In the genomic region with DNA sequence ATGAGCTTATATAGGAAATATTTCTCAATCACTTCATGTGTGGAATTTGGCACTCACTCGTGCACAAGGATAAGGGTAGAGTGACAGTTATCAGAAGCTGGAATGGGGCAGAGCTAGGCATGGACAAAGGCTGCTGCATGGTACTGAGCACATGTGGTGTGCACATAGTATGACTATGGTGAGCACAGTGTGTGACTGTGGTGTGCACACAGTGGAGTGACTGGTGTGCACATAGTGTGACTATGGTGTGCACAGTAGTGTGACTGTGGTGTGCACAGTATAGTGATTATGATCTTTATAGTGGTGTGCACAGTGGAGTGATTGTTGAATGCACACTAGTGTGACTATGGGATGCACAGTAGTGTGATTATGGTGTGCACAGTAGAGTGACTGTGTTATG, we compare ENCODE assay signal across 23 mouse cellular contexts. TPM values are rescaled to one million over a fixed set of nuclear protein-coding genes. Genes with fewer than 3 reads are reported as not detected.
A peak's percentile ranks its signal among the peaks of the same experiment; 100 is the strongest.
DNase-seq lines count a peak whose midpoint lies in the region; ATAC-seq lines count a peak whose summit lies in the region.
"Had no signal": no experiment of that assay in that cellular context is flagged by ENCODE, and none has a peak within 500 bp of the region (broad histone marks: within the 10 kb centered on the region; RNA-seq: fewer than 3 reads in every experiment).

No protein-coding gene starts in this region.

- H3K4me1 ChIP-seq in heart, embryonic 10.5 days: no peaks in the 10 kb centered on the region
- no peaks in the 10 kb centered on the region for H3K4me1 ChIP-seq in kidney, embryonic 15.5 days
- H3K4me1 ChIP-seq in midbrain, embryonic 16.5 days (ENCODE audit: control insufficient read depth, insufficient read depth, low read length): peaks cover 3% of the 10 kb centered on the region; the same call in 1 of the 2 replicates
- H3K4me1 ChIP-seq in midbrain, embryonic 11.5 days (ENCODE audit: control insufficient read depth, insufficient read depth, low read length): no peaks in the 10 kb centered on the region
- H3K4me1 ChIP-seq: forebrain, embryonic 12.5 days; liver, embryonic 13.5 days had no signal

- 0 out of 2 replicates have a peak, but pooled peaks have one; percentile 18 for ATAC-seq in kidney, embryonic 15.5 days (replicated peaks; ENCODE audit: low FRiP score)
- 0 out of 2 replicates have a peak, but pooled peaks have one; percentile 40 for ATAC-seq in midbrain, embryonic 16.5 days
- ATAC-seq in midbrain, embryonic 11.5 days (ENCODE audit: low FRiP score): no peak

- DNase-seq in heart, embryonic 10.5 days (ENCODE audit: low spot score): peak; percentile 1
- DNase-seq in heart, adult 8-10 months (ENCODE audit: low spot score): no peak
- DNase-seq in kidney, adult 18-20 months: no peak
- no peak for DNase-seq in midbrain, embryonic 11.5 days (ENCODE audit: low spot score, missing footprints)
- no peak for DNase-seq in left cerebral cortex, postnatal 4 days
- DNase-seq: adrenal gland, adult 2 months; cerebellum, adult 11 months; cerebellum, adult 9-11 months; gastrocnemius, postnatal 14 days; heart, adult 18-20 months; kidney, adult 9 months; layer of hippocampus, adult 9-11 months; liver, embryonic 13.5 days; lung, embryonic 14.5 days; lung, postnatal 36 days; thymus, adult 2 months; thymus, postnatal 4 days had no signal

- H3K9me3 ChIP-seq in heart, embryonic 10.5 days: no peaks in the 10 kb centered on the region
- no peaks in the 10 kb centered on the region for H3K9me3 ChIP-seq in kidney, embryonic 15.5 days (replicated peaks)
- no peaks in the 10 kb centered on the region for H3K9me3 ChIP-seq in midbrain, embryonic 16.5 days (replicated peaks; ENCODE audit: control insufficient read depth, low read length, poor library complexity, severe bottlenecking)
- no peaks in the 10 kb centered on the region for H3K9me3 ChIP-seq in midbrain, embryonic 11.5 days (ENCODE audit: control insufficient read depth, low read length)
- H3K9me3 ChIP-seq: forebrain, embryonic 12.5 days; heart, embryonic 15.5 days; liver, embryonic 13.5 days had no signal

- H3K4me2 ChIP-seq in kidney, embryonic 15.5 days: no peak overlapping the region
- H3K4me2 ChIP-seq in midbrain, embryonic 16.5 days (ENCODE audit: low read length): no peak overlapping the region
- no peak overlapping the region for H3K4me2 ChIP-seq in midbrain, embryonic 11.5 days
- H3K4me2 ChIP-seq: forebrain, embryonic 12.5 days; heart, embryonic 15.5 days; liver, embryonic 13.5 days; lung, embryonic 14.5 days had no signal

- H3K9ac ChIP-seq in kidney, embryonic 15.5 days: no peak overlapping the region
- no peak overlapping the region for H3K9ac ChIP-seq in midbrain, embryonic 16.5 days (ENCODE audit: low read depth, low read length)
- no peak overlapping the region for H3K9ac ChIP-seq in midbrain, embryonic 11.5 days (ENCODE audit: low read length)
- H3K9ac ChIP-seq: forebrain, embryonic 12.5 days; heart, embryonic 15.5 days; liver, embryonic 13.5 days; lung, embryonic 14.5 days had no signal

- intact Hi-C loops in left cerebral cortex, postnatal 4 days (cut with DNase I): loop anchor here (10.0 kb wide), 1 partner anchor 969 kb away; no protein-coding TSS in a partner anchor

- no peak overlapping the region for H3K27ac ChIP-seq in heart, embryonic 10.5 days
- no peak overlapping the region for H3K27ac ChIP-seq in kidney, embryonic 15.5 days
- no peak overlapping the region for H3K27ac ChIP-seq in midbrain, embryonic 16.5 days (ENCODE audit: low read length)
- no peak overlapping the region for H3K27ac ChIP-seq in midbrain, embryonic 11.5 days (ENCODE audit: low read depth, low read length)
- H3K27ac ChIP-seq: forebrain, embryonic 12.5 days; heart, embryonic 15.5 days; liver, embryonic 13.5 days had no signal

- H3K4me3 ChIP-seq in heart, embryonic 10.5 days: no peak overlapping the region
- no peak overlapping the region for H3K4me3 ChIP-seq in kidney, embryonic 15.5 days (replicated peaks)
- no peak overlapping the region for H3K4me3 ChIP-seq in midbrain, embryonic 16.5 days (ENCODE audit: low read depth, low read length)
- H3K4me3 ChIP-seq in midbrain, embryonic 11.5 days (ENCODE audit: low read depth, low read length): no peak overlapping the region
- H3K4me3 ChIP-seq: forebrain, embryonic 12.5 days; heart, embryonic 15.5 days; liver, embryonic 13.5 days had no signal

- 52% methylated on average over 1 of the region's 1 CpGs for WGBS in heart, embryonic 10.5 days
- WGBS in kidney, embryonic 15.5 days: 84% methylated on average over 1 of the region's 1 CpGs
- WGBS in midbrain, embryonic 16.5 days: 83% methylated on average over 1 of the region's 1 CpGs
- WGBS in midbrain, embryonic 11.5 days: 82% methylated on average over 1 of the region's 1 CpGs

- H3K27me3 ChIP-seq in heart, embryonic 10.5 days (ENCODE audit: insufficient read depth, poor library complexity, severe bottlenecking): no peaks in the 10 kb centered on the region
- 0 out of 2 replicates have a peak, but pooled peaks cover 5% of the 10 kb centered on the region for H3K27me3 ChIP-seq in kidney, embryonic 15.5 days
- H3K27me3 ChIP-seq in midbrain, embryonic 16.5 days (ENCODE audit: control insufficient read depth, insufficient read depth, low read depth, low read length): no peaks in the 10 kb centered on the region
- H3K27me3 ChIP-seq in midbrain, embryonic 11.5 days (ENCODE audit: control insufficient read depth, insufficient read depth, low read length): no peaks in the 10 kb centered on the region
- H3K27me3 ChIP-seq: heart, embryonic 15.5 days; liver, embryonic 13.5 days had no signal

- no peaks in the 10 kb centered on the region for H3K36me3 ChIP-seq in heart, embryonic 10.5 days
- no peaks in the 10 kb centered on the region for H3K36me3 ChIP-seq in kidney, embryonic 15.5 days
- H3K36me3 ChIP-seq in midbrain, embryonic 16.5 days (ENCODE audit: control insufficient read depth, insufficient read depth, low read length): no peaks in the 10 kb centered on the region
- no peaks in the 10 kb centered on the region for H3K36me3 ChIP-seq in midbrain, embryonic 11.5 days (ENCODE audit: control insufficient read depth, insufficient read depth, low read length)
- H3K36me3 ChIP-seq: forebrain, embryonic 12.5 days; heart, embryonic 15.5 days; liver, embryonic 13.5 days had no signal

RNA-seq across cellular contexts. Expression of gene Tnfsf13b, which starts 39.5 kb away (rescaled TPM):
- polyA plus RNA-seq in heart, embryonic 10.5 days (2016; fragmentation: Nextera tagmentation; extraction: Ambion mirVana): 0.10 TPM in 1 of 2 replicates, not detected in the other
- 1 to 10 TPM; 5.1 to 7.8 (median 5.7) TPM for total RNA-seq in heart, adult 8-10 months (2022)
- polyA plus RNA-seq in kidney, embryonic 15.5 days (2015; fragmentation: Nextera tagmentation; extraction: Ambion mirVana): 6.1 and 6.9 TPM in 2 replicates
- 0.23 and 0.52 TPM in 2 replicates for polyA plus RNA-seq in midbrain, embryonic 16.5 days (2015; fragmentation: Nextera tagmentation; extraction: Ambion mirVana)
- 0.19 TPM in 2 replicates for polyA plus RNA-seq in midbrain, embryonic 11.5 days (2014; fragmentation: Nextera tagmentation; extraction: Ambion mirVana)
- 1 to 10 TPM; 1.8 to 1.9 TPM for total RNA-seq in left cerebral cortex, postnatal 4 days (2021)
- total RNA-seq: common myeloid progenitor, adult 5-6 weeks; MEL had no signal
